Mouse (Mus musculus): ENCODE data around the gene Mlh3. TPM values are rescaled to one million over a fixed set of nuclear protein-coding genes. Genes with fewer than 3 reads are reported as not detected.

Mlh3 gene
- polyA plus RNA-seq, 1 experiment = 15.7 TPM

DNA sequence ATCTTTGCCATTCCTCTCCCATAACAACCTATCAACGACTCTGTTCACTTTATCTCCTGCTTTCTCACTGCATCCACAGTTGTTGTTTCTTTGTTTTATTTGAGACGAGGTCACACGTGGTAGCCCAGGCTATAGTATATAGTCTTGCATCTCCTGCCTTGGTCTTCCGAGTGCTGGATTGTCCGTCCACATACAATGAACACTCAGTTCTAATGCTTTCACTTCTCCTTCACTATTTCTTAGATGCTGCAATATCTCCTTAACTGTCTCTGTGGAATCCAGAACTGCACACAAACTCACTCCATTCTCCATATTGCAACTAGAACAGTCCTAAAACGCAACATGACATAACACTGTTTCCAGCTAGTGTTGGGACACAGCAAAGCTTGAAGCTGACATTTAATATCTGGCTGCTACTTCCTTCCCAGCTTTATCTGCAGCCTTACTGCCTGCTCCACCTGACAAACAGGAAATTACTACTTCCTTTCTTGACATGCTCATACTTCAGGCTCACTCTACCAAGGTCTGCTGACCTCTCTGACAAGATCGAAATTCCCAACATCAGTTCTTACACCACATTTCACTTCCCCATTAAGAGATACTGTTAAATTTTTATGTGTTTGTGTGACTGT, 13.3 kb downstream of the Mlh3 start:
- Histone ChIP-seq H3K9me3 (replicated peaks; ENCODE audit: control insufficient read depth, insufficient read depth, low read length, poor library complexity, severe bottlenecking) (no peaks in the 10 kb centered on the region), H3K4me3 (ENCODE audit: low read depth, low read length) (no peak overlapping the region), H3K36me3 (ENCODE audit: control insufficient read depth, insufficient read depth, low read length, poor library complexity, severe bottlenecking) (peaks cover 2% of the 10 kb centered on the region; the same call in 1 of the 2 replicates), H3K9ac (ENCODE audit: low read depth, poor library complexity, severe bottlenecking) (no peak overlapping the region), H3K27me3 (ENCODE audit: control insufficient read depth, insufficient read depth, low read length, poor library complexity, severe bottlenecking) (no peaks in the 10 kb centered on the region), H3K27ac (ENCODE audit: insufficient read depth, low read length) (no peak overlapping the region), H3K4me1 (ENCODE audit: control insufficient read depth, insufficient read depth, low read length) (no peaks in the 10 kb centered on the region)
- no peak for TF ChIP-seq EP300 (IDR thresholded peaks at IDR 0.05; ENCODE audit: insufficient read depth, low read depth, low read length)
- no peak for TF ChIP-seq POLR2A (IDR thresholded peaks at IDR 0.05; ENCODE audit: insufficient read depth, low read length)
- TF ChIP-seq CTCF (IDR thresholded peaks at IDR 0.05; ENCODE audit: low read depth, low read length) = no peak

DNA sequence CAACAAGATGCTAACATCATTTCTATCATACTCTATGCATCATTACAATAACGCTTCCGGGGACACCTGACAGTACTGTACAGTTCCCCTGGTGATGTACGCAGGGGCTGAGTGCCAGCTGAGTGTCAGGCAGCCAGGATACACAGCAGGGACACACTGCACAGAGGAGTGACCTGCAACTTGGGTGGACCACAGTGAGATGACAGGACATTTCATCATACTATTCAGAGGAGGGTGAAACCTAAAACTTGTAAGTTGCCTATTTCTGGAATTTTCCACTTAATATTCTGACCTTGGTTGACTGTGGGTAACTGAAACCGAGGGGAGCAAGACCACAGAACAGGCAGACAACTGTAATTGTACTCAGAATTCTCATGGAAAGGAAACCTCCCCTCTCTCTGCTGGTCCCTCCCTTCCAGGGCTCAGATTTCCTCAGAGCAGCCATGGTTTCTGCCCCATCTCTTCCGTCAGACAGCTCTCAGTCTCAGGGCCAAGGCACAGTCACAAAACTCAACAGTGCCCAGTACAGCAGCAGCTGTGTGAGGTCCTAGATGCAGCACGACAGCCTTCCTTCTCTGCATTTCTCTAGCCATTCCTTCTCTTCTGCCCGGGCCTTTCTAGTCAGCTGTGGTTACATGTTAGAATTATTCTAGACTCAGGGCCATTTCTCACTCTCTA, 14.2 kb downstream of the Mlh3 start:
- H3K36me3 ChIP-seq (ENCODE audit: control insufficient read depth, insufficient read depth, low read length, poor library complexity, severe bottlenecking) = peaks cover 2% of the 10 kb centered on the region; the same call in 1 of the 2 replicates
- no peak overlapping the region for H3K4me3 ChIP-seq (ENCODE audit: low read depth, low read length)
- TF ChIP-seq POLR2A (IDR thresholded peaks at IDR 0.05; ENCODE audit: insufficient read depth, low read length) = no peak
- no peak for TF ChIP-seq EP300 (IDR thresholded peaks at IDR 0.05; ENCODE audit: insufficient read depth, low read depth, low read length)
- TF ChIP-seq CTCF (IDR thresholded peaks at IDR 0.05; ENCODE audit: low read depth, low read length) = no peak
- H3K9me3 ChIP-seq (replicated peaks; ENCODE audit: control insufficient read depth, insufficient read depth, low read length, poor library complexity, severe bottlenecking) = no peaks in the 10 kb centered on the region
- no peak overlapping the region for H3K9ac ChIP-seq (ENCODE audit: low read depth, poor library complexity, severe bottlenecking)
- H3K4me1 ChIP-seq (ENCODE audit: control insufficient read depth, insufficient read depth, low read length) = no peaks in the 10 kb centered on the region
- no peak overlapping the region for H3K27ac ChIP-seq (ENCODE audit: insufficient read depth, low read length)
- H3K27me3 ChIP-seq (ENCODE audit: control insufficient read depth, insufficient read depth, low read length, poor library complexity, severe bottlenecking) = no peaks in the 10 kb centered on the region

DNA sequence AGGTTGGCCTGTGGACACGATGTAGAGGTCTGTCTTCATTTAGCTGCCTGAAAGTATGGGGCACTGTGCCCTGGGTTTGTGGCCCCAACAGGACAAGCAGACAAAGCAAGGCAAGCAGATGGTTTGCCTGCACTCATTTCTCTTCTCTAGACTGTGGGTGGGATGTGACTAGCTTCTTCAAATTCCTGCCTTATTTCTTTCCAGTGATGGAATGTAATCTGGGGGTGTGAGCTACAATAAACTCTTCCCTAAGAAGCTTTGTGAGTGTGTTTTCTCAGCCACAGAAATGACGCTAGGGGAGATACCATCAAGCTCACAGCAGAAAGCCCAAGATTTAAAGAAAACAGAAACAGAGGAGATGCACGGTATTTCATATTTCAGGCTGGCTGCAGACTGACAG, 18.3 kb downstream of the Mlh3 start:
- no peak overlapping the region for H3K4me3 ChIP-seq (ENCODE audit: low read depth, low read length)
- no peaks in the 10 kb centered on the region for H3K4me1 ChIP-seq (ENCODE audit: control insufficient read depth, insufficient read depth, low read length)
- H3K27me3 ChIP-seq (ENCODE audit: control insufficient read depth, insufficient read depth, low read length, poor library complexity, severe bottlenecking) = no peaks in the 10 kb centered on the region
- H3K36me3 ChIP-seq (ENCODE audit: control insufficient read depth, insufficient read depth, low read length, poor library complexity, severe bottlenecking) = no peaks in the 10 kb centered on the region
- no peak overlapping the region for H3K9ac ChIP-seq (ENCODE audit: low read depth, poor library complexity, severe bottlenecking)
- no peak for TF ChIP-seq CTCF (IDR thresholded peaks at IDR 0.05; ENCODE audit: low read depth, low read length)
- no peak for TF ChIP-seq EP300 (IDR thresholded peaks at IDR 0.05; ENCODE audit: insufficient read depth, low read depth, low read length)
- TF ChIP-seq POLR2A (IDR thresholded peaks at IDR 0.05; ENCODE audit: insufficient read depth, low read length) = no peak
- H3K9me3 ChIP-seq (replicated peaks; ENCODE audit: control insufficient read depth, insufficient read depth, low read length, poor library complexity, severe bottlenecking) = peaks cover 5% of the 10 kb centered on the region
- no peak overlapping the region for H3K27ac ChIP-seq (ENCODE audit: insufficient read depth, low read length)

DNA sequence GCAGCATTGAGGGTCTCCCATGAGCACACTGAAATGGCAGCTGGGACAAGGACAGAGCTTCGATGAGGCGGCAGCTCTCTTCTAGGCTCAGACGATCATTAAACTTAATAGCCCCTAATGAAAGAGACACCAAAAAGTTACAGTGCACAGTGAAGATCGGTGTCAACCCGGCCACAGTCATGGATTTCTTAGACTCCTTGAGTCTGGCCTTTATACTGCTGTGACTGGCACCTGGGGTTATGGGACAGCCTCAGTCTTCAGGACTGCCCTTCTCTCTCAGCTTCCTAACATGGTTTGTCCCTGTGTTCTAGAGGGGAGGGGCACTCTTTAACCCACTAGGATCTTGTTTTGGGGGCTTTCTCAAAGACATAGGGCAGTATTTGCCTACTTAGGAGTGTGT, 32.8 kb downstream of the Mlh3 start:
- no peaks in the 10 kb centered on the region for H3K9me3 ChIP-seq (replicated peaks; ENCODE audit: control insufficient read depth, insufficient read depth, low read length, poor library complexity, severe bottlenecking)

GRCm38 (mm10) chr12:85233376-85234358, 36.7 kb downstream of the Mlh3 start:
- H3K9me3 ChIP-seq (replicated peaks; ENCODE audit: control insufficient read depth, insufficient read depth, low read length, poor library complexity, severe bottlenecking) = no peaks in the 10 kb centered on the region
- H3K27ac ChIP-seq (ENCODE audit: insufficient read depth, low read length) = no peak overlapping the region
- TF ChIP-seq POLR2A (IDR thresholded peaks at IDR 0.05; ENCODE audit: insufficient read depth, low read length) (no peak), CTCF (IDR thresholded peaks at IDR 0.05; ENCODE audit: low read depth, low read length) (no peak), EP300 (IDR thresholded peaks at IDR 0.05; ENCODE audit: insufficient read depth, low read depth, low read length) (no peak)

More for the DNA sequence above, 32.8 kb downstream of the Mlh3 start:
- Histone ChIP-seq H3K9ac (ENCODE audit: low read depth, poor library complexity, severe bottlenecking) (no peak overlapping the region), H3K4me1 (ENCODE audit: control insufficient read depth, insufficient read depth, low read length) (no peaks in the 10 kb centered on the region), H3K36me3 (ENCODE audit: control insufficient read depth, insufficient read depth, low read length, poor library complexity, severe bottlenecking) (no peaks in the 10 kb centered on the region; the same call in 1 of the 2 replicates), H3K27ac (ENCODE audit: insufficient read depth, low read length) (no peak overlapping the region), H3K27me3 (ENCODE audit: control insufficient read depth, insufficient read depth, low read length, poor library complexity, severe bottlenecking) (no peaks in the 10 kb centered on the region), H3K4me3 (ENCODE audit: low read depth, low read length) (no peak overlapping the region)
- TF ChIP-seq CTCF (IDR thresholded peaks at IDR 0.05; ENCODE audit: low read depth, low read length) (no peak), POLR2A (IDR thresholded peaks at IDR 0.05; ENCODE audit: insufficient read depth, low read length) (no peak), EP300 (IDR thresholded peaks at IDR 0.05; ENCODE audit: insufficient read depth, low read depth, low read length) (no peak)

More at GRCm38 (mm10) chr12:85233376-85234358, 36.7 kb downstream of the Mlh3 start:
- Histone ChIP-seq H3K9ac (ENCODE audit: low read depth, poor library complexity, severe bottlenecking) (no peak overlapping the region), H3K27me3 (ENCODE audit: control insufficient read depth, insufficient read depth, low read length, poor library complexity, severe bottlenecking) (no peaks in the 10 kb centered on the region), H3K4me1 (ENCODE audit: control insufficient read depth, insufficient read depth, low read length) (no peaks in the 10 kb centered on the region), H3K36me3 (ENCODE audit: control insufficient read depth, insufficient read depth, low read length, poor library complexity, severe bottlenecking) (no peaks in the 10 kb centered on the region; the same call in 1 of the 2 replicates), H3K4me3 (ENCODE audit: low read depth, low read length) (no peak overlapping the region)
